Mouse (Mus musculus): ENCODE results near the gene Cdcp2.

DNA sequence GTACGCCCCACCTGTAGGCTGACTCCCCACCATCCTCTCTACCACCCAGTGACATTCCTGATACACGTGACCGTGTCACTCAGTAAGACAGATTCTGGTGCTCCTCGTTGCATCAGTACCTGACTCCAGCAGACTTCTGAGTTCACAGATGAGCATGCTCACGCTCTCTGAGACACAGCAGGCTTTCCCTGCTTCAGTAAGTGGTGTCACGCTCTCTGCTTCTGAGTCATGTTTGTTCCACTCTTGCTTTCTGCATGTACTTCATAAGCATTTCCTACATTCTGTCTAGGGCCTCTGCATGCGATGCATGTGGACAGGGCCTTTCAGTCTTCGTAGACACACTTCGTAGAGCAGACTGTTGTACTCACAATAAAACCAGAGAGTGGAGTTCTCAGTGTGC, 24.3 kb upstream of the Cdcp2 start:
- TF ChIP-seq ZC3H11A (IDR thresholded peaks at IDR 0.05; ENCODE audit: borderline replicate concordance, low read depth, low read length) (no peak), HCFC1 (IDR thresholded peaks at IDR 0.05; ENCODE audit: borderline replicate concordance, insufficient read depth, low read length) (no peak), MAFK (IDR thresholded peaks at IDR 0.05; ENCODE audit: insufficient read depth, low read depth, low read length) (no peak), CHD2 (IDR thresholded peaks at IDR 0.05; ENCODE audit: low read depth, low read length) (no peak), ZNF384 (IDR thresholded peaks at IDR 0.05; ENCODE audit: low read depth, low read length) (no peak)

Measured in ES-E14 (cell line).